Mouse (Mus musculus) bone marrow macrophage, adult 2 months (primary cell): ENCODE data around the gene Dnajc22.

ENCODE experiments used
- CTCF ChIP-seq: IDR thresholded peaks from 2 replicates; pipeline ENCODE4 v1.5.1; 2012; ENCODE audit warnings: low read depth, mild to moderate bottlenecking, low read length, moderate library complexity
- POLR2A ChIP-seq: IDR thresholded peaks from 2 replicates; pipeline ENCODE4 v1.6.1; 2012; ENCODE audit warnings: mild to moderate bottlenecking, low read depth, low read length, borderline replicate concordance

DNA sequence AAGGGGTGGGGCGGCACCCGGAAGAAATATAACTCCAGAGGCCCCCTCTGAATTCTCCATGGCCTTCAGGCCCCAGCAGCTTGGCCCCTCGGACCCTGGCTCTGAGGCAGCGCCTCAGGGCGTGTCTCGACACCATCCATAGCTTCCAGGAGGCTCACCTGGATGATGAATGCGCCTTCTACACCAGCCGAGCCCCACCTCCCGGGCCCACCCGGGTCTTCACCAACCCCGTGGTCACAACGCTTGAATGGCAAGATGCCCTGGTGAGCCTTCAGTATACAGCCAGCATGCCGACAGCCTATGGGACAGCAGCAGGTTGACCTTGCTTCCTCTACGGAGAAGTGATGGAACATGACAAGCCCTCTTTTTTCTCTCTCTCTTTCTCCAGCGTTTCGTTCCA lies 10.1 kb upstream of the Dnajc22 start:
- TF ChIP-seq CTCF (no peak), POLR2A (no peak)
